Mouse (Mus musculus): ENCODE data around the gene Gm32717. TPM values are rescaled to one million over a fixed set of nuclear protein-coding genes. Genes with fewer than 3 reads are reported as not detected.
"Not testable (repeated sequence)": the region's sequence is repeated elsewhere in the genome, so short reads cannot be mapped to it uniquely, and the experiment has no call there.

The Gm32717 gene
- polyA plus RNA-seq, 1 experiment from 2014 or later, result 0.16 TPM

GRCm38 (mm10) chr10:118232607-118233006 is 8.0 kb downstream of the Gm32717 start:
- H3K9ac ChIP-seq (ENCODE audit: low read length); H3K27ac ChIP-seq (ENCODE audit: low read depth, low read length); H3K9me3 ChIP-seq (ENCODE audit: control insufficient read depth, low read length); H3K4me3 ChIP-seq (ENCODE audit: low read depth, low read length); H3K36me3 ChIP-seq (ENCODE audit: control insufficient read depth, insufficient read depth, low read length); H3K4me2 ChIP-seq (ENCODE audit: low read depth); ATAC-seq (ENCODE audit: insufficient read depth, low FRiP score, low TSS enrichment); DNase-seq (ENCODE audit: low spot score); H3K4me1 ChIP-seq (ENCODE audit: control insufficient read depth, insufficient read depth, low read length); H3K27me3 ChIP-seq (ENCODE audit: control insufficient read depth, insufficient read depth, low read length): not testable (repeated sequence)
- no CpG with 5 or more reads among the region's 5 CpGs for WGBS

GRCm38 (mm10) chr10:118227629-118228028 is 13.0 kb downstream of the Gm32717 start:
- DNase-seq (ENCODE audit: low spot score); H3K27me3 ChIP-seq (ENCODE audit: control insufficient read depth, insufficient read depth, low read length); H3K27ac ChIP-seq (ENCODE audit: low read depth, low read length); H3K36me3 ChIP-seq (ENCODE audit: control insufficient read depth, insufficient read depth, low read length); H3K9ac ChIP-seq (ENCODE audit: low read length); ATAC-seq (ENCODE audit: insufficient read depth, low FRiP score, low TSS enrichment); H3K4me1 ChIP-seq (ENCODE audit: control insufficient read depth, insufficient read depth, low read length); H3K4me2 ChIP-seq (ENCODE audit: low read depth); H3K9me3 ChIP-seq (ENCODE audit: control insufficient read depth, low read length); H3K4me3 ChIP-seq (ENCODE audit: low read depth, low read length): not testable (repeated sequence)
- no CpG with 5 or more reads among the region's 2 CpGs for WGBS

- not testable (repeated sequence) for DNase-seq (ENCODE audit: low spot score); H3K4me1 ChIP-seq (ENCODE audit: control insufficient read depth, insufficient read depth, low read length); H3K9ac ChIP-seq (ENCODE audit: low read length); H3K4me3 ChIP-seq (ENCODE audit: low read depth, low read length); H3K27ac ChIP-seq (ENCODE audit: low read depth, low read length); H3K4me2 ChIP-seq (ENCODE audit: low read depth); ATAC-seq (ENCODE audit: insufficient read depth, low FRiP score, low TSS enrichment); H3K9me3 ChIP-seq (ENCODE audit: control insufficient read depth, low read length); H3K27me3 ChIP-seq (ENCODE audit: control insufficient read depth, insufficient read depth, low read length); H3K36me3 ChIP-seq (ENCODE audit: control insufficient read depth, insufficient read depth, low read length)
- 83% methylated on average over 2 of the region's 4 CpGs for WGBS
Observed at GRCm38 (mm10) chr10:118215719-118216393, 24.7 kb downstream of the Gm32717 start.

GRCm38 (mm10) chr10:118204642-118205041 is 35.9 kb downstream of the Gm32717 start, which contains the start of gene Il22:
Il22 (plus strand) TSS chr10:118204942.
- no peaks in the 10 kb centered on the region for H3K4me1 ChIP-seq (ENCODE audit: control insufficient read depth, insufficient read depth, low read length)
- H3K9ac ChIP-seq (ENCODE audit: low read length), result no peak within 1 kb of the TSS
- H3K27me3 ChIP-seq (ENCODE audit: control insufficient read depth, insufficient read depth, low read length), result no peaks in the 10 kb centered on the region
- 93% methylated on average over 4 of the region's 4 CpGs for WGBS
- no peak within 1 kb of the TSS for H3K27ac ChIP-seq (ENCODE audit: low read depth, low read length)
- DNase-seq (ENCODE audit: low spot score), result no peak
- no peaks in the 10 kb centered on the region for H3K36me3 ChIP-seq (ENCODE audit: control insufficient read depth, insufficient read depth, low read length)
- H3K9me3 ChIP-seq (ENCODE audit: control insufficient read depth, low read length), result no peaks in the 10 kb centered on the region
- no peak within 1 kb of the TSS for H3K4me2 ChIP-seq (ENCODE audit: low read depth)
- no peak for ATAC-seq (ENCODE audit: insufficient read depth, low FRiP score, low TSS enrichment)
- no peak within 1 kb of the TSS for H3K4me3 ChIP-seq (ENCODE audit: low read depth, low read length)

GRCm38 (mm10) chr10:118195150-118195549 is 45.4 kb downstream of the Gm32717 start:
- not testable (repeated sequence) for ATAC-seq (ENCODE audit: insufficient read depth, low FRiP score, low TSS enrichment)

More at GRCm38 (mm10) chr10:118195150-118195549, 45.4 kb downstream of the Gm32717 start:
- not testable (repeated sequence) for H3K27me3 ChIP-seq (ENCODE audit: control insufficient read depth, insufficient read depth, low read length); H3K9ac ChIP-seq (ENCODE audit: low read length); DNase-seq (ENCODE audit: low spot score); H3K27ac ChIP-seq (ENCODE audit: low read depth, low read length); H3K36me3 ChIP-seq (ENCODE audit: control insufficient read depth, insufficient read depth, low read length); H3K9me3 ChIP-seq (ENCODE audit: control insufficient read depth, low read length); H3K4me2 ChIP-seq (ENCODE audit: low read depth); H3K4me1 ChIP-seq (ENCODE audit: control insufficient read depth, insufficient read depth, low read length); H3K4me3 ChIP-seq (ENCODE audit: low read depth, low read length)
- WGBS, result 38% methylated on average over 3 of the region's 3 CpGs

Other genes starting within 250 kb of the Gm32717 start
- 51.2 and 55.3 TPM in 2 replicates for gene Mdm1, start 99.0 kb downstream of the Gm32717 start, polyA plus RNA-seq (2014; fragmentation: Nextera tagmentation; extraction: Ambion mirVana)
- 0.22 TPM in 1 of 2 replicates, not detected in the other for gene Il22, start 35.8 kb downstream of the Gm32717 start, polyA plus RNA-seq (2014; fragmentation: Nextera tagmentation; extraction: Ambion mirVana)
- 0.16 TPM in 1 of 2 replicates, not detected in the other for gene Gm32802, start 17.9 kb upstream of the Gm32717 start, polyA plus RNA-seq (2014; fragmentation: Nextera tagmentation; extraction: Ambion mirVana)
- not detected in 2 replicates for gene Iltifb, start 54.3 kb upstream of the Gm32717 start, polyA plus RNA-seq (2014; fragmentation: Nextera tagmentation; extraction: Ambion mirVana)
- not detected in 2 replicates for gene Gm9040, start 86.2 kb upstream of the Gm32717 start, polyA plus RNA-seq (2014; fragmentation: Nextera tagmentation; extraction: Ambion mirVana)
- not detected in 2 replicates for gene Gm9044, start 91.6 kb upstream of the Gm32717 start, polyA plus RNA-seq (2014; fragmentation: Nextera tagmentation; extraction: Ambion mirVana)
- gene Gm9045, start 97.1 kb upstream of the Gm32717 start, polyA plus RNA-seq (2014; fragmentation: Nextera tagmentation; extraction: Ambion mirVana), result not detected in 2 replicates
- gene Gm9046, start 102.5 kb upstream of the Gm32717 start, polyA plus RNA-seq (2014; fragmentation: Nextera tagmentation; extraction: Ambion mirVana), result not detected in 2 replicates
- not detected in 2 replicates for gene Gm9048, start 107.9 kb upstream of the Gm32717 start, polyA plus RNA-seq (2014; fragmentation: Nextera tagmentation; extraction: Ambion mirVana)
- gene Gm9049, start 113.3 kb upstream of the Gm32717 start, polyA plus RNA-seq (2014; fragmentation: Nextera tagmentation; extraction: Ambion mirVana), result not detected in 2 replicates
- gene Ifng, start 200.3 kb upstream of the Gm32717 start, polyA plus RNA-seq (2014; fragmentation: Nextera tagmentation; extraction: Ambion mirVana), result not detected in 2 replicates

All from neural tube, embryonic 11.5 days (tissue).